Mouse (Mus musculus) v-Abl transformed pro-B cells (cell line): ENCODE data around the gene Fli1.

Source experiments
- in situ Hi-C, 2 experiments: fragments of 400-800 bp; cut with MboI; formaldehyde crosslinking; loops; one replicate each; pipeline ENCODE4 v1.15.1; 2025; ENCODE audit not compliant: unreplicated experiment in 2 of 2

Fli1 gene

DNA sequence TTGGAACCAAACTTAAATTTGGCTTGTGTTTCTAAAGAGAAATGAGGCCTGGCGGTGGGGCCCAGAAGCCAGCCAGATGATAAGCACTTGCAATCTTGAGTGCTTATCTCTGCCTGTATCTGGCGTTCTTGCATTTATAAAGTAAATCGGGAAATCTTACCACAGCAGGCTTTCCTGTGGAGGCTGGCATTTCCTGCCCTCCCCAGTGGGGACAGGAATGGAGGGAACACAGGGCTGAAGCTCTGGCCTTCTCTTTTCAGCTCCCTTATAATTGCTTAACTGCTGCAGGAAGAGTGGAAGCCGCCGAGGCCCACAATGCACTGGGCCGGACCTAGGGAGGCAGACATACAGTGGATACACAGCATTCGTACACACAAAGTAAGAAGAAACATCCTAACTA, 13.7 kb upstream of the Fli1 start:
- in situ Hi-C loops, result no loop called here

DNA sequence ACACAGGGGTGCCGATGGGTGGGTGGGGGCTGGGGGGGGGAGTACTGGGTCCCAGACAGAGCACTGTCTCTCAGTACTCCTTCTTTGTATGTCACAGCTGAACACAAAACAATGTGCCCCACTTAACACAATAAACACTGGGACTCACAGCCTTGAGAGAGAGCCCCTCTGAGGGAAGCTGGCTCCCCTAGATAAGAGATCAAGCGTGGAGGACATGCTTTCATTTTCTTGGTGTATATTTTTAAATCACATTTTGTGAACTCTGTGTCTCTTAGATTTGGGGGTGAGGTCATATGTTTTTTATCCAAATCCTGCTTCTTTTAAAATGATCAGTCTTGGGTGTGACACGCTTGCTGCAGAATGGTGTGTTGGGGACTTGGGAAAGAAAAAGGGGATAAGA, 12.6 kb upstream of the Fli1 start:
- in situ Hi-C loops, result no loop called here

DNA sequence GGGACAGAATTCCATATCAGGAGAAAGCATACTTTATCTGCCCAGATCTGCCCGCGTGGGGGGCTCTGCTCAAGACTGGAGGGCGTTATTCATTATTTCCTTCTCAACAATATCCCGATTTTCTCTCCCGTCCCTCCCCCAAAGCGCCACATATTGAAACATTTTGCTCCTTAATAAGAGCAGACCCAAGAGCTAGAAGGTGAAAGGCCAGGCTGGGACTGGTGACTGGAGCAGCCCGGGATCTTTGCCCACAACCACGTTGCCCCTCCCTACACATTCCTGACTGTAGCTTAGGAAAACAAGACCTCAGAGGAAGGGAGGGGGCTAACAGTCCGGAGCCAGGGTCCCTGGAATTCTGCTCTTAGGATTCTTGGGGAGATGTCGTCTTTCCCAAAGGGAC, 7.9 kb upstream of the Fli1 start:
- in situ Hi-C loops, result no loop called here

DNA sequence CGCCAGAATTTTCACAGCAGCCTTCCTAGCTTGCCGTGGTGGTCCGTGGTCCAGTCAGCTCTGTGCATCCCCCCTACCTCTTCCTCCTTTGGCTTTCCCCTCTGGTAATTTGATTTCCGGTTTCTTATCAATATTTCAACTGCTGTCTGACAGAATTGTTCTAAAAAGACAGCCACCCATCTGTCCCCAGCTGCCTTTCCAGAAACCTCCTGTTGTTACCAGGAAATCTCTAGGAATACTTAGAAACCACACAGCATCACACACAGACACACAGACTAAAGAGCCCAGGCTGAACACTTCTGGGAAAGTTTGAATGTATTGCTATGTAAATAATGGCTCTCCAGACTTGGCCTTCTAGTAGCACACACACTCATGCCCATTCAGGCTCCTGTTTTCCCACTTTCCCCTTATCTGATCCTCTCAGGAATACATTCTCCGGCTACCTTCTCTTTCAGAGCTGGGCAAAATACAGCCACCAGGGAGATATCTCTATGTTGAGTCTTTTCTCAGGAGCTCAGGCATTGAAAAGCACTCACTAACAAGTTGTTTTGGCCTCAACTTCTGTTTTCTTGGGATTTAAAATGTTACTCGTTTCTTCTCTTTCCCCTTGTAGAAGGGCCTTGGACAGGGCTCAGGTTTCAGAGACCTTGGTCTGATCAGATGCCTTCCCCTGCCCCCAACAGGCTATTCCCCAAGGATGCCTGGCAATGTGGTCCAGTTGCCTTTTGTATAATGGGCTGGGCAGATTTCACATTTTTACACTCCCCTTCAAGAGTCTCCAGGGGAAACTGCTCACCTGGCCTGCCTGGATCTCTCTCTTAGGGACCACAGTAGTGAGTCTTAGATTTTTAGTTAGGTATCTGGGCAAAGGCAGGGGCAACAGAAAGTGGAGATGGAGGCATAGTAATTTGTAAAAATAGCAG, 7.1 kb upstream of the Fli1 start:
- in situ Hi-C loops, result loop anchor here in 1 of 2 experiments (25.0 kb wide), 1 partner anchor 1262 kb away; the partner anchor contains the start of gene Prdm10

DNA sequence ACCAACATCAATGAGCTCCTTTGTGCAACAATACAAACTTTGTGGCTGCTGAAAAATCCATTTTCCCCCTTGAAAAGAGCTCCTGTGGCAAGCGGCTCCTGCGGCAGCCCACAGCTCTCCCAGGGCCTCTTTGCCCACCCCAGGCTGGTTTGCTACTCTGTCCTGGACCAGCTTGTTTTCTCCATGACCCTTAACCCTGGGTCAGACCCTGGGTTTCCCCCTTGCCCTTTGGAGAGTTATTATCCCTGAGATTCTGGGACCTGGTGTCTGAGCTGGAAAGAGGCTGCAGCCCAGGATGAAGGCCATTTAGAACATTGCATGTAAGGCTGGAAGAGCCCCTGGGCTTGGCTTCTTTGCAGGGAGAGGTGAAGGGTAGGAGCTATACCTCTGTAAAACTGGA, 4.1 kb upstream of the Fli1 start:
- in situ Hi-C loops, result loop anchor here in 1 of 2 experiments (25.0 kb wide), 1 partner anchor 1259 kb away; the partner anchor contains the start of gene Prdm10

DNA sequence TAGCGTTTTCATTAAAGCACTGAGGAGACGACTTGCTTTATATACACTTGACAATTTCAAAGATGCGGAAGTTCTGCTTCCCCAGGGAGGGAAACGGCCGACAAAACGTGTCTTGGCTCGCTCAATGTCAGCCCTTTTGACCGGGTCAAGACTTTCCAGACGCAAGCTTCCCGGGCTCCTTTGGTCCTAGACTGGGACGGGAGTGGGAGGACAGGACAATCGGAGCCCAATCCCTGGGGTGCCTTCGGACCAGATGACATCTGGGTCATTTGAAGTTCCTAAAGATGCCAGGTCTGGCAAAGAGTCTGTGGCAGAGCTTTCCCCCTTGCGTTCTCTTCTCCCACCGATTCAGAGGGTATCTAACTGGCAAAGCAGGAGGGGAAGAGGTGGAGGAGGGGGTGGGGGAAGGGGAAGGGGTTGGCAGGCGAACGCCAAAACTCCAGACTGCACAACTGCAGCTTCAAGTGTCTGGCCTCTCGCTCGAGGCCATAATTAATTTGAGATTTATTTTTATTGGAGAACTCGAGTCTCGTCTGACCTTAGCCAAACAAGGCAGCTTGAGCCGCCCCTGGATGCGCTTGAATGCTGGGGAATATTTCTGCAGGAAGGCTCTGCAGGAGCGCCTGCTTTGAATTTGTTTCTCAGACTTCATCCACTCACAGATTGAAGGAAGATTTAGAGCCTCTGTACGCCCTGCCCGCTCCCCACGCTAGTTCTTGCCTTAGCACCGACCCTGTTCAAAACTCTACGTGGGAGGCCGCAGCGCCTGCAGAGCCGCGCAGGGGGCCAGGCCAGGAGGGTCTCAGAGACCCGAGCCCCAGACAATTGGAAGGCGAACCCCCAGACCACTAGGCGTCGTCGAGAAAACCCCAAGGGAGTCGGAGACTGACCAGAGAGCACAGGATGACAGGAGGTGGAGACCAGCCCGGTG, 2.3 kb upstream of the Fli1 start:
- in situ Hi-C loops, result loop anchor here (5.0 to 25.0 kb wide), 2 partner anchors 43 to 1258 kb away; partner anchors contain the start of gene Prdm10 (in 1 of the 2)

DNA sequence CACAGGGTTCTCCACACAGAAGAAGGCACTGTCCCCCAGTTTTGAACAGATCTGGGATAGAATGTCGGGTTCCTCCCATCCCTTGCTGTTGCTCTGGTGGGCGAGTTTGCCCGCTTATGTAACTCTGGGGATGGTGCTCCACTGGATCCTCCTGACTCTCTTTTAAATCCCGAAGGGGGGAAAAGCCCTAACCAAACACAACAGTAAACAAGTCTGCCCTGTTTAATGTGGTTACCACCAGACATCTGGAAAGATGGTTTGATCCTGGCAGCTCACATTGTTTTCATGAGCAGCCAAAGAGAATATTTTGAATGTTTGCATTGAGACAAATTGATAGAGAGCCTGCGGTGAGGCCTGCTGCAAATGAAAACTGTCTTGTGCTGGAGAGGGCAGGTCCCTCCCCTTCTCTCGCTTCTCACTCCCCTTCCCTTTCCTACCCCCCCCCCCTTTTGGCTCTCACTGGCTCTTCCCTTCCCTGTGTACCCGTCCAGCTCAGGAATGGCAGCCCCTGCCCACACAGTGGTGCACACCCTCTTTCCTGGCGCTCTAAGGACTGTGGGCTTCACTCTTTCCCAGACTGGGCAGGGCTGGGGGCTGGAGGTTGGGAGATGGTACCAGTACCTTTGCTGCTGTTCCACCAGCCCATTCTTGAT, 1.4 kb upstream of the Fli1 start:
- in situ Hi-C loops, result loop anchor here (5.0 to 25.0 kb wide), 2 partner anchors 42 to 1257 kb away; partner anchors contain the start of gene Prdm10 (in 1 of the 2)

DNA sequence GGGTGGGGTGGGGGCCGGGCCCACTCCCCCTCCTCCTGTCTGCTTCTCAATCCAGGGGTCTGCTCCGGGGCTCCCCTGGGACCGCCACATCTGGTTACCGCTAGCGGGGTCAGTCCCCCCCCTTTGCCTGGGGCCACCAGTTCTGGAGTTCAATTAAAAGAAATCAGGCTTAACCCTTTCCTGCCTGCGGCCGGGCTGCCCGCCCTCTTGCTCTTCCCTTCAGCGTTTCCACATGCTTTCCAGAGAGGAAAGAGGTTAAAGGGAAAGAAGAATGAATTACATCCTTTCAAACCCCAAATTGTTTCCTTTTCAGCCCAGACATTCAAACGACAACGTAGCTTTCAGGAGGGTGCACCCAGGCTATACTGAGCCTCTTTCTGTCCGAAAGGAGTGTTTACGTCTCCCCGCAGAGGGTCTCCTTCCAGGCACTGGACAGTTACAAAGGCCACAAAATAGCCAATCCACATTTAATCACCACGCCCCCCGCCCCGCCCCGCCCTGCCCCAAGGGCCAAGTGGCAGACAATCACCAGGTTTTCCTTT, 450 bp upstream of the Fli1 start:
- in situ Hi-C loops, result loop anchor here (5.0 to 25.0 kb wide), 2 partner anchors 41 to 1256 kb away; partner anchors contain the start of gene Prdm10 (in 1 of the 2)

DNA sequence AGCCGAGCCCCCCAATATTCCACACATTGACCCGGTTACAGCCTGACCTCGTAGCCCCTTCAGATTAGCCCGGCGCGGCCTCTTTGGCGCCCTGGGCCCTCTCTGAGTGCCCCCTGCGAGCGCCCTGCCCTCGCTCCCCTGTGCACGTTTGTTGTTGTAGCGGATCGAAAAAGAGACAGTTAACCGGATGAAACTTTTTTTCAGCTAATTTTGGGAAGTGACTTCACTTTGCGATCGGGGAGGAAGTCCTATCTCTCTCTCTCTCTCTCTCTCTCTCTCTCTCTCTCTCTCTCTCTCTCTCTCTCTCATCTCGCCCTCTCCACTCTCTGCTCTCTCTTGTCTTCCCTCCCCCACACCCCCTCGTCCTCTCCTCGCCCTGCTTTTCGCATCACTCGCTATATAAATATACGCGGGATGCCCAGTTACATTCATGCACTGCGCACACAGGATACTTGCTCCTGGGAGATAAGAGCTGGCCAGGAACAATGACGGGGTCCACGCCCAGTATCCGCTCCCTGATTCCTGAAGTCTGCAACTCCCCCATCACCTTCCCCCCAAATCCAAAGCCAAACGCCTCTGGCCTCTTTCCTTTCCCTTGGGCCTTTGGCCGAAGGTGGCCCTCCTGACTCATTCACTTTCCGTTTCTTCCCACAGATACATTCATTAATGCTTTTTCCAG, 1.3 kb downstream of the Fli1 start:
- in situ Hi-C loops, result loop anchor here (5.0 to 25.0 kb wide), 2 partner anchors 39 to 1254 kb away; partner anchors contain the start of gene Prdm10 (in 1 of the 2)

DNA sequence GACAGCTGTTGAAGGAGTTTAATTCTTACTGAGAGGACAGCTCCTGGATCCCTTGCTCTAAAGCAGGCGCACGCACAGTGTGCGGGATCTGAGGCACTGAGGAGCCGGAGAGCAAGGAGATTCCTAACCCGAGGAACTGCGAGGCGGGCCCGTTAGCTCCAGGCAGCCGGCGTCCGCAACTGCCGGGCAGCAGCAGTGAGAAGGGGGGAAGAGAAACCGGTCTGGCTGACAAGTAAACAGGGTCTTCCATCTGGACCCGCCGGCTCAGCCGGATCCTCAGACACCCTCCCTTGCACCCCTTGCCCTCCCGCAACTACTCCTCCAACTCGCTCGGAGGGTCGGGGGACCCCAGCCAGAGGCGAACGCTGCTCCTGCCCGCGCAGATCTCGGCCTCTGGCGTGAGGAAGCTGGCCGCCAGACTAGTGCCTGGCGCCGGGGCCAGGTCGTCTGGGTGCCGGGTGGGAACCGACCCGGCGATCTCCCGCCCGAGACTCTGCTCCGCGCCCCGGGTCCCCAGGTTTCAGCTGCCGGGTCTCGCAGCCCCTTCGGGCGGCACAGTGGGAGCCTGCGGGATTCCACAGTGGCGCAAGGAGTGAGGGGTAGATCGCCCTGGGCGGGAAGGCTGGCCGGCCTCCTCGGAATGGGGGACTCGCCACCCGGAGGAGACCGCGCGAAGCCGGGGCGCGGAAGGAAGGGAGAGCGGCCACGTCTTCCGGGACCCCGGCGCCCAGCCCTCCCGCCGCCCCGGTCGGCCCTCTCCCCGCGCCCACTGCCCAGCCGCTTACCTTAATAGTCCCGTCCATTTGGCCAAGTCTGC, 2.0 kb downstream of the Fli1 start:
- in situ Hi-C loops, result loop anchor here (5.0 to 25.0 kb wide), 2 partner anchors 38 to 1253 kb away; partner anchors contain the start of gene Prdm10 (in 1 of the 2)

DNA sequence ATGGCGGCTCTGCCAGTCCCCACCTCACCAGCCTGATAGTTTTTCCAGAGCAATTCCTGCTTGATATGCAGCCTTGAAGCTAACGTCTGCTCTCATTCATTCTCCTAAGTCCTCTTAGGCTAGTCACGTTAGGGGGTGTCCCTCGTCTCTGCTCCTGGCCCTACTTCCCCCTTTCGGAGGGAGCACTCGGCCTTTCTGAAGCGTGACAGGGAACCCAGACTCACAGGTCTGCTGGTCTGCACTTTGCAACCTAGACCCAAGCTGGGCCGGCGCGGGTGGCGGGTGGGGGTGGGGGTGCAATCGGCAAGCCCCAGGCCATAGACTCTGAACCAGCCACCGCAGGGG, 2.6 kb downstream of the Fli1 start:
- in situ Hi-C loops, result loop anchor here (5.0 to 25.0 kb wide), 2 partner anchors 38 to 1253 kb away; partner anchors contain the start of gene Prdm10 (in 1 of the 2)

DNA sequence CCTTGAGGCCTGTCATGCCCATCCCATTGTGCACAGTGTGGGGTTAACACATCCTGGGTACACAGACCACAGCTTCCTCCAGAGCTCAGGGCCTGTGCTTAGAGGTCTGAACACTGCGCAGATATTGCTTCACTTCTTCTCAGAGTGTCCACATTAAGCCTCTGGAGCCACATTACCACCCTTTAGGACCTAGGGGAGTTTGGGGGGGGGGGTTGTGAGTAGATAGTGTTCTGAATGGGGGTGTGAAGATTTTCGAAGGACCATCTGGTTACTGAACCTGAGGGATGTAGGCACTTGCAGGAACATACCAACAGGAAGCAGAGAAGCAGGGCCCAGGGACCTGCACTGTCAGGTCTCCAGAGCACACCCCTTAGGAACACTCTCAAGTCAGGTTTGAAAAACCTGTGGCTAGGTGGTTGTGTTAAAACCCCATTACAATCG, 3.3 kb downstream of the Fli1 start:
- in situ Hi-C loops, result loop anchor here in 1 of 2 experiments (25.0 kb wide), 1 partner anchor 1252 kb away; the partner anchor contains the start of gene Prdm10

DNA sequence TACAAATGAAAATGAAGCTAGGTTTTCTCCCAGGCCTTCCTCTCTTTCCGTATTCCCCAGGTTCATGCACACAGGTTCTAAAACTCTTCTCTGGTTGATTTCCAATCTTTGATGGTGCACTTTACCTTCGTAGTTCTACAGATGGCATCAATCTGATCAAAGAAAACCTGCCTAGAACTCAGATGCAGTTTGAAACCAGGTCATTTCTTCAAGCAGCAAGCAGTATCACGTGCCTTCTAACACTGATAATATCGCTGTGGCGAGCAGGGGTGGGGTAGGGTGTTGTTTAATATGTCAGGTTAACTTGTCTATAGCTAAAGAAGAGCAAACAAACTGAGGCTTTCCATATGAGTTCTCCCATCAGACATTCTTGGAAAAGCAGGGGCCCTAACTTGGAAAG, 4.5 kb downstream of the Fli1 start:
- in situ Hi-C loops, result loop anchor here in 1 of 2 experiments (25.0 kb wide), 1 partner anchor 1251 kb away; the partner anchor contains the start of gene Prdm10

DNA sequence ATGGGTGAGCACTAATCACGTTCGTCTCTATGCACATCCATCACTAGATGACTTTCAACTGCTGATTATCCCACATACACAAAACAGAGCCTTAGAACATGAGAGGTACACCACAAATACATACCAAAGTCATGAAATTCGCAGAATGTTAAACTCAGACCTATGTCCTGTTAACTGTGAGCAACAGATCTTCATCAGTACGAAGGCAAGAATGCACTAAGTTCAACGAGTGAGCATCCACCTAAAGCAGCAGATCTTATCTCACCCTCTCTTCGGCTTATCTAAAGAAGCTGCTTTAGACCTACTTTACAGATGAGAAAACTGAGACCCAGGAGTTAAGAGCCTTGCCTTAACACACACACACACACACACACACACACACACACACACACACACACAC, 5.0 kb downstream of the Fli1 start:
- in situ Hi-C loops, result loop anchor here in 1 of 2 experiments (25.0 kb wide), 1 partner anchor 1250 kb away; the partner anchor contains the start of gene Prdm10

DNA sequence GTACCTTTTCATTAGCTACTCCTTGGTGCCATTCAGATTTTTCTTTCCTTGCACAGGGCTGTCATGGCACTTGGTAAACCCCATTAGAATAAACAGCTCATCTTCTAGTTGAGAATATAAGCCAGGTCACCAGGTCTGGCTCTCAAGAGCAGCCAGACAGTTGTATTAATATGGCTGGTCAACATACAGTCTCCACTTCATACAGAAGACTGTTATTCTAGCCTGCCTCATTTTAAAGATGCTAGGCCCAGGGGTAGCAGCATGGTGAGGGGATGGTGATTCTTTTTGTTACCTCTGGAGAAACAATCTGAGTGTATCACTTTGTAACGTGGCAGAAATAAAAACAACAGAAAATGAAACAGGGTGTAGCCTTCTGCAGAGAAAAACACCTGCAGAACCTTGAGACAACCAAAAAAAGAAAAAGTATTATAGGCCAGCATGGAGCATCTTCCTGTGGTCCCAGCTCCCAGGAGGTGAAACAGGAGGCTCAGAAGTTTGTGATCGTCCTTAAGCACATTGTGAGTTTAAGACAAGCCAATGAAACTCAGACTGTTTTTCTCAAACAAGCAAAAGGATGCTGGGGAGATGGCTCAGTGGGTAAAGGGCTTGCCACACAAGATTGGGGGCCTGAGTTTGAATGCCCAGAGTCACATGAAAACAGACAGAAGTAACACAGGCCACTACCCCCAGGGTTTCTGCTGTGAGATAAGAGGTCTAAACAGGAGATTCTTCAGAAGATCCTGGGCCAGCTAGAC, 7.3 kb downstream of the Fli1 start:
- in situ Hi-C loops, result loop anchor here in 1 of 2 experiments (25.0 kb wide), 1 partner anchor 1248 kb away; the partner anchor contains the start of gene Prdm10

DNA sequence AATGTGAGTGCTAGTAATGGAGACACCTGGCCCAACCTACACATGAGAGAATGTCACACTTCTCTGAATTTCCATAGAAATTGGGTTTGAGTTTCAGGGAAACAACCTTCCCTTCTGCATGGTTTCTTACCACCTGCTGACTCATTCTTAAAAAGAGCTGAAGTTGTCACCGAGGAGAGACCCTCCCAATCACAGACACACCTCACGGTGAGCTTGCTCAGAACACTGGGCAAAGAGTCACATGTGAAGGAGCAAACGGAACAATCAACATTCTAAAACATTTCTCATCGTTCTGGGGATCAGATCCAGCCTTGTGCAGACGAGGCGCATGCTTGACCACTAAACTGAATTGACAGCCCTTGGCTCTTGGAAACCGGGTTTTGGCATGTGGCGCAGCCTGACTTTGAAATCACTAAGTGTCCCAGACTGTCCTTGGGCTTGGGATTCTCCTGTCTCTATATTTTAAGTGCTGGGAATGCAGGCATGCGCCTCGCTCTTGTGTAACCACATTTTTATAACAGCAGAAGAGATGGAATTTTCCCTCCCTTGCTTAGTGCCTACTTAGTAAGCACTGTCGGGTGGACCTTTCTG, 8.5 kb downstream of the Fli1 start:
- in situ Hi-C loops, result loop anchor here in 1 of 2 experiments (25.0 kb wide), 1 partner anchor 1247 kb away; the partner anchor contains the start of gene Prdm10

DNA sequence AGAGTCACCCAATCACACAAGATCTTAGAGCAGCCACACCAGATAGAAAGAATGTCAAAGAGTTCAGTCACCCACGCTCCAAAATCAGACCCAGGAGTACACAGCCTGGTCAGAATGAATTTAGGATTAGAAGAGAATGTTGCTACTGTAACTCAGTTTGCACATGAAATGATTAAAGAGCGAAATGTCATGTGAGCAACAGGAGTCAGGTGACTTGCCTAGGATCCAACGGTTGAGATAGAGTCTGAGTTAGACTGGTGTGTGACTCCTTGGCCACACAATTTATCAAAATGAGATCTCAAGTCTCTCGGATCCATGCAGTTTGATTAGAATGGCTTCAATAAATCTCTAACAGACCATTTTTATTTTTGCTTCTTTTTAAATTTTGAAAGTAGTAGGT, 11.1 kb downstream of the Fli1 start:
- in situ Hi-C loops, result loop anchor here in 1 of 2 experiments (25.0 kb wide), 1 partner anchor 1244 kb away; the partner anchor contains the start of gene Prdm10
